8 mouse cellular contexts compared by ENCODE assay signal in genomic region chr2:103968919-103969436, GRCm38 (mm10). TPM values are rescaled to one million over a fixed set of nuclear protein-coding genes. Genes with fewer than 3 reads are reported as not detected.
DNase-seq lines count a peak whose midpoint lies in the region; ATAC-seq and TF ChIP-seq lines count a peak whose summit lies in the region.

No protein-coding gene starts in this region.

- no peak for DNase-seq in cerebellum, adult 2 months
- DNase-seq in cerebellum, adult 11 months = no peak
- DNase-seq in neural tube, embryonic 11.5 days (ENCODE audit: low spot score) = no peak
- no peak for DNase-seq in neural tube, embryonic 10.5 days (ENCODE audit: extremely low spot score, low spot score)
- DNase-seq in limb, embryonic 14.5 days (ENCODE audit: low spot score) = no peak
- no peak for DNase-seq in thymus, postnatal 25 days
- DNase-seq in retina, embryonic 14.5 days (ENCODE audit: low spot score) = no peak

- no peak for ATAC-seq in neural tube, embryonic 11.5 days (ENCODE audit: insufficient read depth, low FRiP score, low TSS enrichment)
- ATAC-seq in limb, embryonic 14.5 days (ENCODE audit: low FRiP score, low read depth) = no peak
- no peak for ATAC-seq in stomach, embryonic 14.5 days (ENCODE audit: insufficient number of reproducible peaks, insufficient read depth, low FRiP score, low read depth)

- H3K27me3 ChIP-seq in cerebellum, adult 2 months (ENCODE audit: control insufficient read depth, insufficient read depth, low read length) = peaks cover 2% of the 10 kb centered on the region; the same call in 1 of the 2 replicates
- peaks cover 23% of the 10 kb centered on the region for H3K27me3 ChIP-seq in neural tube, embryonic 11.5 days (ENCODE audit: control insufficient read depth, insufficient read depth, low read length)
- H3K27me3 ChIP-seq in limb, embryonic 14.5 days (ENCODE audit: control insufficient read depth, insufficient read depth, low read length) = peaks cover 15% of the 10 kb centered on the region; the same call in 1 of the 2 replicates
- peaks cover 16% of the 10 kb centered on the region for H3K27me3 ChIP-seq in stomach, embryonic 14.5 days (ENCODE audit: control insufficient read depth, insufficient read depth, low read length)

- H3K27ac ChIP-seq in cerebellum, adult 2 months (ENCODE audit: insufficient read depth, low read length) = no peak overlapping the region
- no peak overlapping the region for H3K27ac ChIP-seq in neural tube, embryonic 11.5 days (ENCODE audit: low read depth, low read length)
- no peak overlapping the region for H3K27ac ChIP-seq in limb, embryonic 14.5 days (replicated peaks; ENCODE audit: low read depth, low read length)
- H3K27ac ChIP-seq in stomach, embryonic 14.5 days (ENCODE audit: low read length) = no peak overlapping the region; the same call in 1 of the 2 replicates

- WGBS in cerebellum, adult 2 months = 34% methylated on average over 10 of the region's 10 CpGs
- 26% methylated on average over 10 of the region's 10 CpGs for WGBS in neural tube, embryonic 11.5 days
- WGBS in limb, embryonic 14.5 days = 19% methylated on average over 10 of the region's 10 CpGs
- 25% methylated on average over 10 of the region's 10 CpGs for WGBS in stomach, embryonic 14.5 days

- peak overlapping the region; percentile 96 for H3K4me2 ChIP-seq in neural tube, embryonic 11.5 days (ENCODE audit: low read depth)
- peak overlapping the region; percentile 98 for H3K4me2 ChIP-seq in limb, embryonic 14.5 days (replicated peaks; ENCODE audit: low read depth, low read length, severe bottlenecking)
- peak overlapping the region; percentile 96 for H3K4me2 ChIP-seq in stomach, embryonic 14.5 days (replicated peaks; ENCODE audit: low read depth, low read length)

- TF ChIP-seq CTCF in cerebellum, adult 2 months (IDR thresholded peaks at IDR 0.05; ENCODE audit: borderline replicate concordance, insufficient read depth, low read depth, low read length) = no peak

- no peaks in the 10 kb centered on the region for H3K9me3 ChIP-seq in neural tube, embryonic 11.5 days (ENCODE audit: control insufficient read depth, low read length)
- no peaks in the 10 kb centered on the region for H3K9me3 ChIP-seq in limb, embryonic 14.5 days (ENCODE audit: control insufficient read depth, low read length)
- H3K9me3 ChIP-seq in stomach, embryonic 14.5 days (ENCODE audit: control insufficient read depth, low read depth, low read length) = no peaks in the 10 kb centered on the region

- H3K4me1 ChIP-seq in cerebellum, adult 2 months (ENCODE audit: control insufficient read depth, insufficient read depth, low read length) = no peaks in the 10 kb centered on the region
- H3K4me1 ChIP-seq in neural tube, embryonic 11.5 days (ENCODE audit: control insufficient read depth, insufficient read depth, low read length) = 0 out of 2 replicates have a peak, but pooled peaks cover 3% of the 10 kb centered on the region
- peaks cover 11% of the 10 kb centered on the region for H3K4me1 ChIP-seq in limb, embryonic 14.5 days (ENCODE audit: control insufficient read depth, insufficient read depth, low read length)
- H3K4me1 ChIP-seq in stomach, embryonic 14.5 days (ENCODE audit: control insufficient read depth, insufficient read depth, low read length) = 0 out of 2 replicates have a peak, but pooled peaks cover 4% of the 10 kb centered on the region

- H3K36me3 ChIP-seq in neural tube, embryonic 11.5 days (ENCODE audit: control insufficient read depth, insufficient read depth, low read length) = no peaks in the 10 kb centered on the region
- H3K36me3 ChIP-seq in limb, embryonic 14.5 days (ENCODE audit: control insufficient read depth, insufficient read depth, low read length) = no peaks in the 10 kb centered on the region
- no peaks in the 10 kb centered on the region for H3K36me3 ChIP-seq in stomach, embryonic 14.5 days (ENCODE audit: control insufficient read depth, insufficient read depth, low read length)

- TF ChIP-seq POLR2A in cerebellum, adult 2 months (IDR thresholded peaks at IDR 0.05; ENCODE audit: borderline replicate concordance, insufficient read depth, low read length) = no peak
- no peak for TF ChIP-seq POLR2A in limb, embryonic 14.5 days (IDR thresholded peaks at IDR 0.05; ENCODE audit: borderline replicate concordance, extremely low read depth, insufficient read depth, insufficient read length)

- peak overlapping the region; percentile 63 for H3K4me3 ChIP-seq in cerebellum, adult 2 months (replicated peaks; ENCODE audit: insufficient read depth, low read depth, low read length)
- peak overlapping the region; percentile 66 for H3K4me3 ChIP-seq in neural tube, embryonic 11.5 days (ENCODE audit: low read depth, low read length)
- H3K4me3 ChIP-seq in limb, embryonic 14.5 days (replicated peaks; ENCODE audit: low read length) = peak overlapping the region; percentile 76
- peak overlapping the region; percentile 69 for H3K4me3 ChIP-seq in stomach, embryonic 14.5 days (ENCODE audit: low read depth, low read length)

- peak overlapping the region; percentile 80 for H3K9ac ChIP-seq in neural tube, embryonic 11.5 days (ENCODE audit: low read length)
- peak overlapping the region; percentile 64 for H3K9ac ChIP-seq in limb, embryonic 14.5 days (ENCODE audit: low read depth, low read length, severe bottlenecking)
- 0 out of 2 replicates have a peak overlapping the region, but pooled peaks have one; percentile 6 for H3K9ac ChIP-seq in stomach, embryonic 14.5 days (replicated peaks; ENCODE audit: low read depth, low read length)

RNA-seq across cellular contexts. Expression of gene Lmo2, which starts 11.2 kb away (rescaled TPM):
- 26.0 and 29.2 TPM in 2 replicates for polyA plus RNA-seq in cerebellum, adult 2 months (2012; rRNA removed)
- polyA plus RNA-seq in neural tube, embryonic 11.5 days (2014; fragmentation: Nextera tagmentation; extraction: Ambion mirVana) = 27.7 and 30.7 TPM in 2 replicates
- polyA plus RNA-seq in limb, embryonic 14.5 days (2012; rRNA removed) = 17.8 and 18.1 TPM in 2 replicates
- polyA plus RNA-seq in limb, embryonic 14.5 days (2014; fragmentation: Nextera tagmentation; extraction: Ambion mirVana) = 17.8 and 19.4 TPM in 2 replicates
- 14.8 and 15.0 TPM in 2 replicates for polyA plus RNA-seq in stomach, embryonic 14.5 days (2014; fragmentation: Nextera tagmentation; extraction: Ambion mirVana)

RNA-seq across cellular contexts. Expression of gene Fbxo3, which starts 58.5 kb away (rescaled TPM):
- polyA plus RNA-seq in cerebellum, adult 2 months (2012; rRNA removed) = 65.7 and 70.8 TPM in 2 replicates
- polyA plus RNA-seq in neural tube, embryonic 11.5 days (2014; fragmentation: Nextera tagmentation; extraction: Ambion mirVana) = 56.0 and 57.7 TPM in 2 replicates
- 35.9 and 40.1 TPM in 2 replicates for polyA plus RNA-seq in limb, embryonic 14.5 days (2012; rRNA removed)
- polyA plus RNA-seq in limb, embryonic 14.5 days (2014; fragmentation: Nextera tagmentation; extraction: Ambion mirVana) = 47.6 and 52.0 TPM in 2 replicates
- 60.1 and 63.2 TPM in 2 replicates for polyA plus RNA-seq in stomach, embryonic 14.5 days (2014; fragmentation: Nextera tagmentation; extraction: Ambion mirVana)

RNA-seq across cellular contexts. Expression of gene 4931422A03Rik, which starts 59.2 kb away (rescaled TPM):
- polyA plus RNA-seq in cerebellum, adult 2 months (2012; rRNA removed) = not detected in 2 replicates
- 1.0 and 1.1 TPM in 2 replicates for polyA plus RNA-seq in neural tube, embryonic 11.5 days (2014; fragmentation: Nextera tagmentation; extraction: Ambion mirVana)
- polyA plus RNA-seq in limb, embryonic 14.5 days (2012; rRNA removed) = not detected in 2 replicates
- 2.3 and 3.1 TPM in 2 replicates for polyA plus RNA-seq in limb, embryonic 14.5 days (2014; fragmentation: Nextera tagmentation; extraction: Ambion mirVana)
- 1.9 and 3.7 TPM in 2 replicates for polyA plus RNA-seq in stomach, embryonic 14.5 days (2014; fragmentation: Nextera tagmentation; extraction: Ambion mirVana)

Comparison
In these comparisons a context has a peak if more than half of its experiments do, and no peak if none do; other contexts are left out.
1. H3K9ac ChIP-seq: peak in every context shown above with its lines; median percentile 80 in neural tube, embryonic 11.5 days; 64 in limb, embryonic 14.5 days; 6 in stomach, embryonic 14.5 days.